Mouse (Mus musculus): ENCODE measurements around the gene Snx10.
A peak's percentile ranks its signal among the peaks of the same experiment; 100 is the strongest.
"Not testable (repeated sequence)": the region's sequence is repeated elsewhere in the genome, so short reads cannot be mapped to it uniquely, and the experiment has no call there.

Gene Snx10

GRCm38 (mm10) chr6:51523807-51524320, at the start of gene Snx10:
Snx10 (plus strand) TSS chr6:51523901.
- peak; percentile 35 for DNase-seq

- DNase-seq = no peak
These were observed 44.5 kb upstream of the Snx10 start for GRCm38 (mm10) chr6:51479136-51479731.

DNA sequence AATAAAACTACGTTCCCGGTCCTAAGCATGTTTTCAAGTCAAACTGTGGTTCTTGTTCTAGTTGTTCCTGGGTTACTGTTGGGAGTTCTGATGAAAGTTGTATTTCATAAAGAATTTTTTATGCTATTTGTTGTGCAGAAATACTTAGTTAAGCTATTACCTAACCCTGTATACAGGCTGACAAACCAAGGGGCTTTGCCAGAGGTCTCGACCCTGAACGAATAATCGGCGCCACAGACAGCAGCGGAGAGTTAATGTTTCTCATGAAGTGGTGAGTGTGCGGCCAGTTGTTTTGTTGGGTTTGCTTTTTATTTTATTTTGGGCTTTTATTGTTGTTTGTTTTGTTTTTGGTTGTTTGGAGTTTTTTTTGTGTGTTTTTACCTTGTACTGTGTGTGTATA, 42.2 kb upstream of the Snx10 start:
- no peak for DNase-seq

- DNase-seq = no peak
These were observed 39.8 kb upstream of the Snx10 start for GRCm38 (mm10) chr6:51483861-51484260.

DNA sequence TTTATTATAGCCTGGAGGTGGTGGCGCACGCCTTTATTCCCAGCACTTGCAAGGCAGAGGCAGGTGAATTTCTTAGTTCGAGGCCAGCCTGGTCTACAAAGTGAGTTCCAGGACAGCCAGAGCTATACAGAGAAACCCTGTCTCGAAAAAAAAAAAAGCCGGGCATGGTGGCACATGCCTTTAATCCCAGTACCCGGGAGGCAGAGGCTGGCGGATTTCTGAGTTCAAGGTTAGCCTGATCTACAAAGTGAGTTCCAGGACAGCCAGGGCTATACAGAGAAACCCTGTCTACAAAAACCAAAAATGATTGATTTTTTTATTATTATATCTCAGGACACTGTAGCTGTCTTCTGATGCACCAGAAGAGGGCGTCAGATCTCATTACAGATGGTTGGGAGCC, 39.1 kb upstream of the Snx10 start:
- DNase-seq = not testable (repeated sequence)

DNA sequence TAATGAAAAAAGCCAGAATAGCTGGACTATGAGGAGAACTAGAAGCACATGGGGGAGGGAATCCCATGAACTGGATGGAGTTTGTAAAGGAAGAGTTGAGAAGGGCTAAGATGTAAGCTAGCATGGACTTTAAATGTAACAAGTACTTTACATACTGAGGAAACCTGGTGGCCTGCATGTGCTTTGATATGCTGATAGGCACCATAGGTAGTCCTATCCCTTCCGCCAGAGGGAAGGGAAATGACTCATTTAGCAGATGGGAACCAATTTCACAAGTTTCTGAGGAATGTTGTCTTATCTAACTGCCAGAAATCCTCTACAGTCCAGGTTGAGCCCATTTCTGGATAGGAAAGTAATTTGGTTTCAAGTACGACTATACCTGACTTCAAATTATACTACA, 38.1 kb upstream of the Snx10 start:
- no peak for DNase-seq

- DNase-seq = no peak
These were observed 37.5 kb upstream of the Snx10 start for GRCm38 (mm10) chr6:51486076-51486710.

DNA sequence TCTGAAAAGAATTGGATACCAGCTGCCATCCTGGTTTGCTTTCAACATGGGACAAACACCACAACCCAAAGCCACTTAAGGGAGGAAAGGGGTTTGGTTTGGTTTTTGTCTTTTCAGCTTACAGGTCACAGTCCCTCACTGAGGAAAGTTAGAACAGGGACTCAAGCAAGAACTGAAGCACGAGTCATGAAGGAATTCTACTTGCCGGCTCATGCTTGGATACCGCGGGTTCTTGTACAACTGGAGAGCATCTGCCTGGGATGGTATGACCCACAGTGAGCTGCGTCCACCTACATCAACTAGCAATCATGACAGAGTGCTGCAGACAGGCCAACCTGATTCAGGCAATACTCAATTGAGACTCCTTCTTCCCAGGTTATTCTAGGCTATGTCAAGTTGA, 37.0 kb upstream of the Snx10 start:
- no peak for DNase-seq

GRCm38 (mm10) chr6:51489787-51490186, 33.9 kb upstream of the Snx10 start:
- peak; percentile 25 for DNase-seq

DNA sequence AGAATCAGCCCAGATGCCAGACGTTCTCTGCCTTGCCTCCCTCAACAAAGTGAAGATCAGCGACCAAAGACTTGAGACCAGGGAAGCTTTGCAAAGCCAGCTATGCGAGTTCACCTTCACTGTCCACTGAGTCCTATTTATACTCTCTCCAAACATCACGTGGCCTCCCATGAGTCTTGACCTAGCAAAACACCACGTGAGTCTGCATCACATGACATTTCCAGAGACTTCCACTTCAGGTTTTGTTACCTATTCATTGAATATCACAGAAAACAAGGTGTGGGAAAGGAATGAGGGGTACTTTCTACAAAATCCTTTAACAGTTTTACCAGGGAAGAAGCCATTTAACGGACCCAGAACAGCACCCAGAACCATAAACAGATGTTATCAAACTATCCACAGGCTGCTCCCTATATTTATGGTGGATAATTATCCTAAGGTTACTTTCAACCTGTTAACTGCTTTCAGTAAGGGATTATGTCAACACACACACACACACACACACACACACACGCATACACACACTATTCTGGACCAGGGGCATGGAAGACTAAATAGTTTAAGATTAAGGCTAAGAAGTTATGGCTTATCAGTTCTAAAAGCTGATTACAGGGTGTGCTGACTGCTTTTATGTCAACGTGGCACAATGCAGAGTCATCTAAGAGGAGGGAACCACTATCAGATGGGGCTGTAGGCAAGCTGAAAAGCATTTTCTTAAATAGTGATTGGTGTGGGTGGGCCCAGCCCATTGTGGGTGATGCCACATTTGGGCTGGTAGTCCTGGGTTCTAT, 26.2 kb upstream of the Snx10 start:
- no peak for DNase-seq

DNA sequence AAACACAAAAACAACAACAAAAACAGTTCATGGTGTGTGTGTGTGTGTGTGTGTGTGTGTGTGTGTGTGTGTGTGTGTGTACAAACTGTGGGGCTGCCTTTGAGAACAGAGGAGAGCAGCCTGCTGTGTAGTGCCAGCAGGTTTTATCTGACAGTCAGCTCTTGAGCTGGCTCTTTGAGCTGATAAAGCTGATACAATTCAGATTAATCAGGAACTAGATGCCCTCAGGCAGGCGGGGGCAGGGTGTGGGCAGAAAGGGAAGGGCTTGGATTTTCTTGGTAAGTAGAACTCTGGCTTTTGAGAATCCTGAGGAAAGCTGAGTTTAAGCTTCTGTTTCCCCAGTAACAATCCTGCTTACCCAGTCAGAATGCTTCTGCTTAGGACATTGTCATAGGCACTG, 18.0 kb upstream of the Snx10 start:
- DNase-seq = no peak

DNA sequence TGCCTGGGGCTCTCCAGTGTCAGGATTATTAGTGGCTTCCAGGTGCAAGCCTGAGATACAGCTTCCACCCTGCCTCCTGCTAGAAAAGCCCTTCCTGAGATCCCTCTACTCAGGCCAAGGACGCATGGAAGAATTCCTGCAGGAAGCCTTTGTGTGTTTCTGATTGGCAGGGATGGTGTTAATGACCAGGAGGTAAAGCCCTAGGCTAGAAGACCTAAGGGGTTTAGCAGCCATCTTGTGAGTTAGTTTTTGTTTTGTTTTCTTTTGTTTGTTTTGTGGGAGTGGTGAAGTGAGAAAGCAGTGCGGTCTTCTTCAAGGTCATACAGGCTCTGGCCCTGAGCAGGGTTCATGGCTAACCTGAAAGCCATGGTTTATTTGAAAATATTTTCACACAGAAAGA, 16.1 kb upstream of the Snx10 start:
- DNase-seq = no peak

- DNase-seq = peak; percentile 82
These were observed 14.7 kb upstream of the Snx10 start for GRCm38 (mm10) chr6:51508750-51509648.

DNA sequence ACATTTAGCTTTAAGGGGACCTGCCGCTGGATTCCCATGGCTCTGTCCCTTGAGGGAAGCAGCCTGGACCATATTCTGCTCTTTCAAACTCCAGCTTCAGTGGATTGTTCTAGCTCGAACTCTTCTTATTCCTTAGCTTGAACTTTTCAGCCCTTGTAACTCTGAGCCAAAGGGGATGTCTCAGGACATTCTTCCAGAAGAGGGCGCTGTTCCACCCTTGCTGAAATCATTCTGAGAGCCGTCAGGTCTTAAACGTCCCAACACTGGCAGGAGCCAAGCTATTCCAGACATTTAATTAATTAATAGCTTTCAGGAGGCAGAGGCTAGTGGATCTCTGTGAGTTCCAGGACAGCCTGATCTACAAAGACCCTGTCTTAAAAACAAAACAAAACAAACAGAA, 13.6 kb upstream of the Snx10 start:
- DNase-seq = peak; percentile 61

DNA sequence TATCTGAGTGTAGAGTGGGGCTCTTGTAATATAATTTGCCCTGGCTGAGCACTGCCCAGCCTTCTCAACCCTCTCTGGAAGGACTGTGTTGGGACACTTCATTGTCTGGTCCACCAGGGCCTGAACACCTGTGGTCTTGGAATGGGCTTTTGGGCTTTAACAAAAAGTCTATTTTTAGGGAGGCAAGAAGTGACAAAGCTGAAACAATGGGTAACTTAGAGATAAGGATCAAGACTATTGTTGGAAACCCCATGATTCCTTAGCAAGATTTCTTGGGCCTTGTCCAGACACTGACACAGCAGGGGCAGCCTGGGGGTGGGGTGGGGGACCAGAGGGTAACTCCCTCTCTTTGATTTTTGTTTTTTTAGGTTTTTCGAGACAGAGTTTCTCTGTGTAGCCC, 12.8 kb upstream of the Snx10 start:
- no peak for DNase-seq

DNA sequence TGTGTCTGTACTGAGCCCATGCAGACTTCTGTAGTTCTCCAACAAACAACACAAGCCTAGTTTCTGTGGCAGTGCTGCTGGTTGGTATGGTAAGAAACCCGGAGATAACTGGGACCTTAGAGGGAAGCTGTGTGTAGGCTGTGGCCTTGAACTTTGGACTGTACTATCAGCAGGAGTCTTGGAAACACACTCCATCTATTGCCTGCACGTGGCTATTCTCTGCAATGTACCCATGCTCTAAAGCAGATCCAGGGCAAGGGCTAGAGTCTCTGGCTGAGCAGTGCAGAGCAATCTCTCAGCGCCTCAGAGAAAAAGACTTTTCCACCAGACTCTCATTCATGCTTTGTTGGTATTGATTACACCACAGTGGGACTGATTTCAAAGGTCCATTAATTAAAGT, 10.0 kb upstream of the Snx10 start:
- DNase-seq = no peak

- DNase-seq = no peak
These were observed 8.8 kb upstream of the Snx10 start for GRCm38 (mm10) chr6:51514860-51515259.

DNA sequence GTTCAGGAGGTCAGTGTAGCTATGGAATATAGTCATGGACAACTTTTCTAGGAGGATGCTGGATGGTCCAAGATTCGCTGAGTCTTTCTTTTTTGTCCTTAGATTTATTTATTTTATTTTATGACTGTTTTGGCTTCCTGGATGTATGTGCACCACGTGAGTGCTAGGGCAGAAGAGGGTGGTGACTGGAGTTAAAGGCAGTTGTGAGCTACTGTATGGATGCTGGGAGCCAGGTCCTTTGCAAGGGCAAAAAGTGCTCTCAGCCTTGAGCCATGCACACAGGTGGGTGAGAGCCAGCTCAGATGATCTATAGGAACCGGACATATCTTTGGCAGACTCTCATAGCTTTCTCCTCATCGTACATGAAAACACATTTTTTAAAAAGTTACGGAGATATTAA, 391 bp upstream of the Snx10 start:
- no peak for DNase-seq

DNA sequence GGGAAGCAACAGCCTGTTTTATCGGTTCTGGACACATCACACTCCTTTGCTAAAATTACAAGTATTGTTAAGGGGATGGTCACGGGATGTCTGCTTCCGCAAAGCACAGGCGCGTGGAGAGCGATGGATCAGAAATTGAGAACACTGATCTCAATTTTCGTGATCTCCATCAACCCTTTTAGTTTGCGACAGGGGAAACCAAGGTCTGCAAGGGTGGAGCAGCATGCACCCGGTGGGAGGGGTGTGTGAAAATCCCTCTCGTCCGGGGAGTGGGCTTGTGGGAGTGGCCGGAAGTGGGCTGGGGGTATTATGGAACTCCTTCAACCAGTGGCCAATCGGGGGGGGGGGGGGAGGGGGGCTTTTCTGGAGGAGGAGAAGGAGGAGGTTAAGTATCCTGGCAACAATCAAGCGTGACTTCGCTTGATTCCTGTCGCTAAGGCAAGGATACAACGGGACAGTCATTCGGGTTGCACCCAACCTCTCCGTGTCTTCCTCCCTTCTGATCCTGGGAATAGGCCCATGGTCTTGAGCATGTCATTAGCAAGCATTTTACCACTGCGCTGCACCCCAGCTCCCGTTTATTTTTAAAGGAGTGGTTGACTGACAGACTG, 725 bp downstream of the Snx10 start:
- no peak for DNase-seq

DNA sequence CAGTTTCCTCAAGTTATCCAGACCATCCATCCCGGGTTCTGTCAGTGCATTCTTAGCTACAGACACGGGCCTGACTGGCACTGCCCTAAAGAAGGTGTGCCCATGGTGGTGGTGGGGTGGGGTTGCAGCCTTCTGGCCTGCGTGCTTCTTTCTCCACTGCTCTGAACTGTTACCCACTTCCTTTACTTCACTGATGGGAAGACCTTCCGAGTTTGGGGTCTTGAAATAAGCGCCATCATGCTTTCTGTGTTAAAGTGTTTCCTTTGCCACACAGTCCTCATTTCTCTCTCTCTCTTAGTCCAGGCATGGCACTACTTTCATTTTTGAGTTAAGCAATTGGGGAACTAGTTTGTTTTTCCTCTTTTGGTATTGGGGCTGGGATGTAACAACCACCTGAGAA, 1.3 kb downstream of the Snx10 start:
- DNase-seq = no peak

DNA sequence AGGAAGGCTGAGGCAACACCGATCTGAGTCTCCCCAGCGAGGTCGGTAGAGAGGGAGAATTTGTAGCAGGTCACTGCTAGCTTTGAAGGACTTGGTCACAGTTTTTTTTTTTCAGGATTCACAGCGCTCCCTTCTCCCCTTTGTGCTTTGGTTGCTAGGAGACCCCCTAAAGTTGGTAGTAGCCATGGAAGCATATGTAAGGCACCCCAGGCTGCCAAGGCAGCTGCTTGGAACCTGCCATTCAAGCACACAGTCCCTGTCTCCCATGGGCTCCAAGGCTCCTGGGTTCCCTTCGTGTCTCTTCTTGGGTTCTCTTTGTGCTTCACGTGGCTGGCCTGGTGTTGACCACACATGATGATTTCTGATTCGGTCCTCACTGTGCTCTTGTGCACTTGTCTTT, 5.8 kb downstream of the Snx10 start:
- no peak for DNase-seq

DNA sequence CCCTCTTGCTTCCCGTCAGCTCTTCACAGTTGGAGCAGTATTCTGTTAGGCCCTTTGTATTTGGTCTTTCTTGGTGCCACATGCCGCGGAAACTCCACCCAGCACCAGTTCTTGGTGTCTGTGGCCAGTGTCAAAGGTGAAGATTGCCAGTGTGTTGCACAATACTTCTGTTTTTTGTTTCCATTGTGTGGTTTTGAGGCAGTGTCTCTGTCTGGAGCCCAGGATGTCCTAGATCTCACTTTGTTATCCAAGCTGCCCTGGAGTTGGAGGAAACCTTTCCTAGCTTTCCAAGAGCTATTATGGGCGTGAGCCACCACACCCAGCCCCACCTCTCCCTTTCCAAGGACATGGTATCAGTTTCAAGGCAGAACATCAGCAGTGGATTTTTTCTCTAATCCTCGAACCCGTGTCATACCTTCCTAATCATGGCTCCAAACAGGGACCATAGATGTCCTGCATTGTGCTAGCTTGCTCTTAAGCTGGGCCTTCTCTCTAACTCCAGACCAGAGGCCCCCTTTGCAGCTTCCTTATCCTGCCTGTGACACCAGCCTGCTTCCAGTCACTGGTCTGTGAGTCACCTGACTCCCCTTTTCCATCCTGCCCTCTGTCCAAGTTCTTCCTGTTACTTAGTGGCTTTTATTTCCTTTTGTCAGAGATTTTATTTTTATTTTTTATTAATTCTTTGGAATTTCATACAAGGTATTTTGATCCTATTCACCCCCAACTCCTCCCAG, 9.9 kb downstream of the Snx10 start:
- no peak for DNase-seq

Measured in lung, postnatal 14 days (tissue).